Mouse (Mus musculus) c-Kit-positive CD71-positive TER-119-positive erythroid progenitor cells, embryonic 14.5 days (primary cell): ENCODE data around the gene Fndc7.
"Not testable (repeated sequence)": the region's sequence is repeated elsewhere in the genome, so short reads cannot be mapped to it uniquely, and the experiment has no call there.

Source experiments
- DNase-seq: peaks from one replicate; pipeline ENCODE4 v3.0.0-alpha.2; 2013; ENCODE audit warnings: low spot score

Gene Fndc7

GRCm38 (mm10) chr3:108886934-108887617 lies 2.7 kb downstream of the Fndc7 start:
- DNase-seq = no peak

- no peak for DNase-seq
Observed at GRCm38 (mm10) chr3:108885686-108886530, 3.9 kb downstream of the Fndc7 start.

GRCm38 (mm10) chr3:108884706-108885289 lies 5.0 kb downstream of the Fndc7 start:
- DNase-seq = no peak

DNA sequence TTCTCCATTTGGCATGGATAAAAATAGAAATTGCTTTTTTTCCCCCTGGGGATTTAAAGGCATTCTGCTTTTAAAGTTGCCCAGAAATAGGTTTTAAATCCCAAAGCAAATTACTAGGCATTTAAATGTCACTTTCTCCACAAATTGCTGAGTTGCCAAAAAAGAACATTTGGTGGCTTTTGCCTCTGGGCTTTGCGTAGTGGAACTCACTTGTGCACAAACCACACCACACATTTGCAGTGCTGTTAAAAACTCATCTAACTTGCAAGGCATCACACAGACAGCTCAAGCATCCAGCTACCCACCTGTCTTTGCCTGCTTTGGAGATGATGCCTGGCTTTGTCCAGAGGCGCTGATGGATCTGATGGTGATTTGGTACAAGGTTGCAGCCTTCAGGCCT lies 6.7 kb downstream of the Fndc7 start:
- no peak for DNase-seq

DNA sequence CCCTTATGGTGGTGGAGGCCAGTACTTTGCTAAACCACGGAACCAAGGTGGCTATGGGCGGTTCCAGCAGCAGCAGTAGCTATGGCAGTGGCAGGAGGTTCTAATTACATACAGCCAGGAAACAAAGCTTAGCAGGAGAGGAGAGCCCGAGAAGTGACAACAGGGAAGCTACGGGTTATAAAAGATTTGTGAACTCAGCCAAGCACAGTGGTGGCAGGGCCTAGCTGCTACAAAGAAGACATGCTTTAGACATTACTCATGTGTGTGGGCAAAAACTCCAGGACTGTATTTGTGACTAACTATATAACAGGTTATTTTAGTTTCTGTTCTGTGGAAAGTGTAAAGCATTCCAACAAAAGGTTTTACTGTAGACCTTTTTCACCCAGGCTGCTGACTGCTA lies 7.9 kb downstream of the Fndc7 start:
- not testable (repeated sequence) for DNase-seq

DNA sequence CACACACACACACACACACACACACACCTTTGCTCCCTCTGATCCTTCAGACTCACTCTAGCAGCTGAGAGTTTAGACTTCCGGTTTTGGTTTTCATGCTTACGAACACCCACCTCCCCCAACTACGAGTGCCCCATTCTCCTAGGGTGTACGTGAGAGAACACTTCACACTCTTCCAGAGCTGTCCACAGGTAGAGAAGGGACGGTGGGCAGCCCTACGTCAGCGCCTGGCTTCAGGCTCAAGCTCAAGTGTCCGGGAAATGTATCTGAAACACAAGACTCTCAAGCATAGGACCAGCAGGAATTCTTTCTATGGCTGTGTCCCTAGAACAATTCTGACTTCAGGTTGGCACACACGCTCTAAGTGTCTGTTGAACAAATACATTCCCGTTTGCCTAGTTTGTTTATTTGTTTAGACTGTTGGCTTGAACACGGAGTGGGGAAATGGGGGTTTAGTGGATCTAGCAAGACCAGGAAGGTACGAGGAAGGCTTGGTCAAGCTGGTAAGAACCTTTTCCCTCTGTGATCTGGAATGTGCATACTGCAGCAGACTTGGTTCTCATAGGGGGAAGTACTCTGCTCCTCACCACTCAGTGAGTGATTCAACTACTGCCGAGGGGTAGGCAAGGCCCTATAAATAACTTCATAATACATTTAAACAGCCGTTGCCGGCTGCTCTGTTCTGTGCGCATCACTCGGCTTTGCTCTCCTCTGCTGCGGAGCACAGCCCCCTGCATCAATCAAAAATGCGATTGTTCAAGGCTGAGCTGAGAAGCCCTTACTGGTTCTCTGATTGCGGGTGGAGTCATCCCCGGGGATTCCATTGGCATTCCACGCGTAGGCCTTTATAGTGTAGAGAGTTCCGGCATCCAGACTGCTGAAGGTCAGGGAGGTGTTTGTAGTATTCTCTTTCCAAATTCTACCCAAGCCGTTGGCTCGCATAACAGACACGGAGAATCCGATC lies 9.0 kb downstream of the Fndc7 start:
- no peak for DNase-seq

- no peak for DNase-seq
Observed at GRCm38 (mm10) chr3:108879836-108880435, 9.9 kb downstream of the Fndc7 start.

DNA sequence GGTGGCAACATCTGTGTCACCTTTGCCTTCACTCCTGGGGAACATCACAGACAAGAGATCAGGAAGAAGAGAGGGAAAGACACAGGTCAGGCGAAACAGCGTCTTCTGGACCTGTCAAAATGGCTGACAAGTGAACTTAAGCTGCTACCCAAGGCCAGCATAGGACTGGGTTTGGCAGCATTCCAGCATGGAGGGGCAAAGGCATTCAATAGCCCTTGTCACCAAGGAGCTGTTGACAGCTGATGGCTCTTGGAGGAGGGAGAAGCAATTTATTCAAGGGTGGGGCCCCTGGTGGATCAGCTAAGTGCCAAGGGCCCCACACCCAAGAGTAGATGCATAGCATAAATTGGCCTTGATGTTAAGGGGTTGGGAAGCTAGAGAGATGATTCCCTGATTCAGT lies 10.7 kb downstream of the Fndc7 start:
- DNase-seq = no peak

DNA sequence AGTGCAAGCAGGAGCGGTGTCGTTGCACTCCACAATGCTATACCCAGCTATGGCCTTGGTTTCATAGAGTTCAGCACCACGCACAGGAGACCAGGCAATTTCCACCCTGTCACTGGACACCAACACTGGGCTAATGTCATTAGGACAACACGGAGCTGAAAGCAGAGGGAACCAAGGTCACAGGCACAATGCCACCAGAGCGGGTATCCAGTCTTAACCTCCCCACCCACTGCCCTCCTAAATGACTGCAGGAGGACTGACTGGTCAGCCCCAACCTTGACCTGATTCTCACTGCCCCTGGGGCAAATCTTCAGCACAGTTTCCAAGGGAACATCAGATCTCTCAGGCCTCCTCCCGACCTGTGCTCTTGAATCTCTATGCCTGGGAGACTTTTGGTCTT lies 19.2 kb downstream of the Fndc7 start:
- DNase-seq = no peak

DNA sequence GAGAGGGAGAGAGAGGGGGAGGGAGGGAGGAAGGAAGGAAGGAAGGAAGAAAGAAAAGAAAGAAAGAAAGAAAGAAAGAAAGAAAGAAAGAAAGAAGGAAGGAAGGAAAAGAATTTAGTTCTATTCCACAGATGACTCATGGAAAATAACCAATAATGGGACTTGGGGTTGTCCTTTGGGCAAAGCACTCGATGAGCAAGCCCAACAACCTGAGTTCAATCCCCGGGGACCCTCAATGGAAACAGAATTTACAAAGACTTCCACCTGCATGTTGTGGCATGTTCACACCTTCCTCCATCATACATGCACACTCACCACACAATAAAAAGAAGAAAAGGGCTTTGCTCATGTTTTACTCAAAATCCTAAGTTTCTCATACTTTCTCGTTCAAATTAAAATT lies 22.4 kb downstream of the Fndc7 start:
- DNase-seq = no peak

GRCm38 (mm10) chr3:108865676-108866075 lies 24.1 kb downstream of the Fndc7 start:
- no peak for DNase-seq

DNA sequence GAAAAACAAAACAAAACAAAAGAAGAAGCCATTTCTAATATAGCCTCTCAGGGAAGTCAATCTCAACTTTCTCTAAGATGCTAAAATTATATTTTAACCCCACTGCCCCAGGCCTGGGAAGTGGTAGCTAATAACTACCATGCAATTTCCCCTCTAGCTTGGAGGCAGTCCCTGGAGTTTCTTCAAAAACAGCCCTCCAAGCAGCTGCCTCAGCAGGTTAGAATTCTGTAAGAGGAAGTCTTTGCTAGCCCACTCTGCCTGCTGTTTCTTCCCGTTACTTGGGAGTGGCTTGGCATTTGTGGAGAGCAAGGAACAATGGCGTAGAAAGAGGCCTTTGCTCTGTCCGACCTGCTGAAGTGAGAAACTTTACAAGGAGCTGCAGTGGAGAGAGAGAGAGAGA lies 24.7 kb downstream of the Fndc7 start:
- no peak for DNase-seq

DNA sequence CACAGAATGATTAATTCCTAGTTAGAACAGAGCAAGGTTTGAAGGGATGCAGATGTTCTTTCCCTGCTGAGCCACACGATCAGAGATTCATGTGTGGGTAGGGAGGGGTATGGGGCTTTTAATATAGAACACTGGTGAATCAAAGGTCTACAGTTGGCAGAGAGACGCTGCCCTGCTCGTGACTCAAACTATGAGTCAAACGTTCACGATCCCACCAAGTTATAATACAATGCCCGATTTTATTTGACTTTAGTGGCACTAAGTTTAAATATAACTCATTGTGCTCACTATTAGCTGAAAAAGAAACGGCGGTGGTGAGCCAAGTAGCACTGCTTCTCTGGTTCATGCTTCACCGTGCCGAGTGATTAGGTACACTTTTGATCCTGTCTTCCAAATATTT lies 26.7 kb downstream of the Fndc7 start:
- no peak for DNase-seq

- not testable (repeated sequence) for DNase-seq
Observed at GRCm38 (mm10) chr3:108862282-108862681, 27.5 kb downstream of the Fndc7 start.

GRCm38 (mm10) chr3:108860786-108861185 lies 29.0 kb downstream of the Fndc7 start:
- no peak for DNase-seq

DNA sequence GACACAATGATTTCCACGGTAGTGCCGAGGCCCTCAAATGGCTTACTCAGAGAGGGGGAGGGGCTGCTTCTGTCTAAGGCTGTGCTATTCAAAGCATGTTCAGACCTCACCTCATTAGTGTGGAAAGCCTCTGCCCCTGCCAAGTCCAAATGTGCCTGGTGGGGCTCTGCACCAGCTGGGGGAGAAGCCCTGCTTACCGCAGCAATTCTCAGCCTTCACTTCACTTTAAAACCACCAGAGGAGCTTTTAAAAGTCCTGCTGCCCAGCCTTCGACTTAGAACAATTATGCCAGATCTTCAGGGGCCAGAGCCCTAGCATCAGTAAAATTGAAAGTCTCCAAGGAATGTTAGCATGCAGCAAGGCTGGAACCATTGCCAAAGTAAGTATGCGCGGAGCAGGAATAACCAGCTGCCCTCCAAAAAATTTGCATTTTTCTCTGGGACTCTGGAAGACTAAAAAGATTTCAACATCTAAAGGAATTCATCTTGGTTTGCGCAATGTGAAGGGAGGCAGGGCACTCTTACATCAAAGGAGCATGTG lies 31.5 kb downstream of the Fndc7 start:
- DNase-seq = no peak

GRCm38 (mm10) chr3:108857714-108858113 lies 32.1 kb downstream of the Fndc7 start:
- DNase-seq = no peak

GRCm38 (mm10) chr3:108857124-108857470 lies 32.7 kb downstream of the Fndc7 start:
- no peak for DNase-seq

GRCm38 (mm10) chr3:108856386-108857123 lies 33.3 kb downstream of the Fndc7 start:
- no peak for DNase-seq

DNA sequence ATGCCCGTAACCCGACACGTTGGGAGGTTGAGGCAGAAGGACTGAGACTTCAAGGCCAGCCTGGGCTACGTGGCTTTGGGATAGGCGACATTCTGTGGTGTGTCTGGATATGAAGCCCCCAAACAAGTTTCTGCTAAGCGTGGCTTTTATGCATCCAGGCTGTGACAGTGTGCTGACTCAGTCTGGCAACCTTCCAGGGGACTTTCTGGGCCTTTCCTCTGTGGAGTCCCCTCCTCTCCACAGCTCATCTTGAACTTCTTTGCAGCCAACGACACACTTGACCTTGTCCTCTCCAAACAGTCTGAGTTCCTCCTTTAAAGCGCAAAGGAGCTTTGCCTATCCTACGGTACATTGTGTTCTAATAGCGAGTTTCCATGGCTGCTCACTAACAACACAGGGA lies 33.9 kb downstream of the Fndc7 start:
- DNase-seq = no peak

GRCm38 (mm10) chr3:108855371-108855770 lies 34.4 kb downstream of the Fndc7 start:
- DNase-seq = no peak
